Mouse (Mus musculus): ENCODE results near the gene Skil.
A peak's percentile ranks its signal among the peaks of the same experiment; 100 is the strongest.

The Skil gene

DNA sequence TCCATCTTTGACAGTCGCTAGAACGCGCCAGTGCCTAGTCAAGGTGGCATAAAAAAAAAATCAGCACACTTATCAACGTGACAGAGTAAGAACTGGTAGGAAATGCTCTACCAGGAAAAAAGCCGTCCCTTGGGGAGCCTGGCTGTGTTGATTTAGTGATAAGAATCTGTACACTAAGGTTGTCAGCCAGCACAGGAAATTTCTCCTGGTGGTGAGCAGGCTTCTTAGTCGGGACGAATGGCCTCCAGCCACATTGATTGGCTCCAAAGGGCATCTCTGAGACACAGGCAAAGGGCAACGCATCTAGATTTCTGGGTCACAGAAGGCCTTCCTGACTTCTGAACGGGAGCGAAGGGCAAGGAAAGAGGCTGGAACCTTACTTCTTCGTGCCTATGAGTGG, 19.1 kb upstream of the Skil start:
- peak; percentile 93; the same call in 1 of the 2 replicates for TF ChIP-seq GATA4 (IDR thresholded peaks at IDR 0.05; ENCODE audit: insufficient replicate concordance, low read length)

DNA sequence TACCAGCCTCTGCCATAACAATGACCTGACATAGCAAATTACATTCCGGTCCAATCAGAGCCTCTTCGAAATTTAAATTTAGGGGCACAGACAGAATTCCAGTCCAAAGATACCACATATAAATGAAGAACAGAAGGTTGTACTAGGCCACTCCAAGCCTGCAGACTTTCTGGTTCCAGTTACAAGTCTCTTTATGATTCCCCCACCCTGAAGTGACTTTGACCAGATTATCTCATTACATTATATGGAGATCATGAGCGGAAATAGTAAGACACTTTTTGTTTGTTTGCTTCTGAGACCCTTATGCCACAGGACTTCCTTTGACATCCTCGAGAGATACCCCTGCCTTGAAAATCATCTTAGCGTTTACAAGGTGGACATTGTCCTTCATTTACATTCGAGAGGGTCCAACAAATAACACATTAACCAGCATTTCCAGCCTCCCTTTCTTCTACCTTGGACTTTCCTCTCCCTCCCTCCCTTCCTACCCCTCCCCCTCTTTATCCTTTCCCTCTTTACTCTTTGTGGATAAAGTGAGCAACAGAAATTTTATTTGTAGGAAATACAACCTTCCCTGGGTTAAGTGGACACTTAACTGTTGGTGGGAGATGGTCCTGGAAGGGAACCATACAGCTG, 17.7 kb upstream of the Skil start:
- no peak for TF ChIP-seq GATA4 (IDR thresholded peaks at IDR 0.05; ENCODE audit: insufficient replicate concordance, low read length)

DNA sequence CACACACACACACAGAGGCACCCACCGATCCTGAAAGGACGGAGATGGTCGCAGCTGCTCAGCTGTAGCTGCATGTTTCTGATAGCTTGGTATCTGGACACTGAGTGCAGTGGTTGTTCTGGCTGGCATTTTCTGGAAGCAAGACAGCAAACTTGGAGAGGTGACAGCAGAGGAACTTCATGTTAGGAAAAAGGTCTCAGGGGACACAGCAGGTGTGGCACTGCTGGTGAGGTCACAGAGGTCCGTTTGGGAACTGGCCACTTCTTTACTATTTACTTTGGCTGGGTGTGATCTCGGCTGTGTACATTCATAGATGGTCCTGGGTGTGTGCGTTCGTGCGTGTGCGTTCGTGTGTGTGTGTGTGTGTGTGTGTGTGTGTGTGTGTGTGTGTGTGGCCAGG, 15.4 kb upstream of the Skil start:
- no peak for TF ChIP-seq GATA4 (IDR thresholded peaks at IDR 0.05; ENCODE audit: insufficient replicate concordance, low read length)

DNA sequence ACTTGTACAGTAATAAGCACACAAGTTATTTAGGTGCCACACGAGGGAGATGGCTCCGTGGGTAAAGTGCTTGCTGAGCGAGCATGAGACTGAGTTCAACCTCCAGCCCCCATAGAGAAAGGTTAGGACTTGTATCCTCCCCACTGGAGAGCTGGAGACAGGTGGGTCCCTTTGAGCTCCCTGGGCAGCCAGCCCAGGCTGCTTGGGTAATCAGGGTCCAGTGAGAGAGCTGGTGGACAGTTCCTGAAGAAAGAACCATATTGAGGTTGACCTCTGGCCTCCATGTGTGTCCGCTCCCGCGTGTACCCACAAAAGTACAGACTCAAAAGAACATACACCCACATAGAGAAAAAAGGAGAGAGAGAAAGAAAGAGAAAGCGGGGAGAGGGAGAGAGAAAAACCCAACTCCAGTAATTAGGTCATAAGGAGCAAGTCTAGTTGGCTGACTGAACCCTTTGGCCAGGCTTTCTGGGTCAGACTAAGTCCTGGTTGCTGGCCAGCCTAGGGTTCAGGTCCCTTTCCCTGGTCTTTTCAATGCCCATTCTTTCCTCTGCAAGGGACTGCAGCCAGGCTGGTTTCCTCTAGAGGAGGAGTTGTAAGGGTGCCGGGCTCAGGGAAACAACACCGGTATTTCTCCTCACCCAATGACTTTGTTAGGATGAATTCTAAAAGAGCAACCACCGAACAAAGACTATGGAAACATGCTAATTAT, 13.9 kb upstream of the Skil start:
- no peak for TF ChIP-seq GATA4 (IDR thresholded peaks at IDR 0.05; ENCODE audit: insufficient replicate concordance, low read length)

DNA sequence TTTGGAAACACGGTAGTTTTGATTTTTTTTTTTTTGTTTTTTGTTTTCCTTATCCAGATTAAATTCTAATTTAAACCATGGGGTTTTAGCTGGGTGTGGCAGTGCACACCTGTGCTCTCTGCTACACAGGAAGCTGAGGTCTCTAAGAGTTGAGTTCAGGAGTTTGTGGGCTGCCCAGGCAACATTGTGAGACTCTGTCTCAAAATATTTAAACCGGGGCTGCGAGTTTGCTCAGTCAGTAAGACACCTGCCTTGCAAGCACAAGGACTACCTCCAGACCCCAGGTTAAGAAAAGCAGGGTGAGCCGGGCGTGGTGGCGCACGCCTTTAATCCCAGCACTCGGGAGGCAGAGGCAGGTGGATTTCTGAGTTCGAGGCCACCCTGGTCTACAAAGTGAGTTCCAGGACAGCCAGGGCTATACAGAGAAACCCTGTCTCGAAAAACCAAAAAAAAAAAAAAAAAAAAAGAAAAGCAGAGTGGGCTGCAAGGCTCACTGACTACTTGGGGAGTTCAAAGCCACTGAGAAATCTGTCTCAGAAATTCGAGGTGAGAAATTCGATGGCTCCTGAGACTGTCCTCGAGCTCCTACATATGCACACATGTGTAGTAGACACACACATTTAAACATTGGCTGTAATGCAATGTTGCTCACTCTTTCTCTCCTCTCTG, 11.9 kb upstream of the Skil start:
- no peak for TF ChIP-seq GATA4 (IDR thresholded peaks at IDR 0.05; ENCODE audit: insufficient replicate concordance, low read length)

DNA sequence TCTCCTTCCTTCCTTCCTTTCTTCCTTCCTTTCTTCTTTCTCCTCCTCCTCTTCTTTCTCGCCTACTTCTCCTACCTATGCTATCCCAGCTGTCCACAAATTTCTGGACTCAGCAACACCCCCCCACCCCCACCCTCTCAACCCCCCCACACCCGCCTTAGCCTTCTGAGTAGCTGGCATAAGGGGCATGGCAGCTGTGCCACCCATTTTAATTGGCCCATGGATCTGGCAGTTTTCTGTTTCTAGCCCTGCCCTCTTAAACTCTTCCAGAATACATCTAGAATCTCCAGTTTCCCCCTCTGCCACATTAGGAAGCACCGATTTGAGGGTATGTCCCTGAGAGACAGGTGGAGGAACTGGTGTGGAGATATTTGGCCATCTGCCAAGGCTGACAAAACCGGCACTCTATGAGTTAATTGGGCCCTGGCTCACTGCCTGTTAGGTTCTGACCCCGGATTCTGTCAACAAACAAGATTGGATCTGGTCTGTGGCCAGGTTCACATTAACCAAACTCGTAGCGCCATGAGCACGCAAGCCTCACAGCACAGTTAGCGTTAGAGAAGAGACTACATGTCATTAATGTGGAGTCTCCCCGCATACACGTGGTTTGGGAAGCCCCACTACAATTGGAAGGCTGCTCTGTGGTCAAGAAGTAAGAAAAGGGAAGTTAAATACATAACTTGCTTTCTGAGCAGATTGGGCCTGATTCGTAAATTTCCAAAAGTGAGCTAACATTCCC, 11.2 kb upstream of the Skil start:
- TF ChIP-seq GATA4 (IDR thresholded peaks at IDR 0.05; ENCODE audit: insufficient replicate concordance, low read length): no peak

DNA sequence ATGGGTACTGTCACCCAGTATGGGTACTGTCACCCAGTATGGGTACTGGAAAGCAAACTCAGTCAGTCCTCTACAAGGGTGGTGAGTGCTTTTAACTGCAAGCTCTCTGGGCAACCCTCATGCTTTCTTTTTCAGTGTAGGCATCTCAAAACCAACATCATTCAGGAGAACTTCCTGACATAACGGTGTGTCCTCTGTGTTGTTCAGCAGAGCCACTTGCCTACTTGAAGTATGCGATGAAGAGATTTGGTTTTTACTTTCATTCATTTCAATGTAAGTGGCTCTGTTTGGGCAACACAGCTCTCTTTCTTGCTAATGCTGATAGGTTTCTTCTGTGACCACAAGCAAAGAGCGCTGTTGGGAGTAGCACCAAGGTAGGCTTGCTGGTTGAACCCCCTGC, 9.9 kb upstream of the Skil start:
- TF ChIP-seq GATA4 (IDR thresholded peaks at IDR 0.05; ENCODE audit: insufficient replicate concordance, low read length): no peak

- TF ChIP-seq GATA4 (IDR thresholded peaks at IDR 0.05; ENCODE audit: insufficient replicate concordance, low read length): no peak
Measured at GRCm38 (mm10) chr3:31088789-31089775, 5.8 kb upstream of the Skil start.

- no peak for TF ChIP-seq GATA4 (IDR thresholded peaks at IDR 0.05; ENCODE audit: insufficient replicate concordance, low read length)
Measured at GRCm38 (mm10) chr3:31089956-31090355, 4.9 kb upstream of the Skil start.

GRCm38 (mm10) chr3:31093196-31093595, 1.7 kb upstream of the Skil start:
- no peak for TF ChIP-seq GATA4 (IDR thresholded peaks at IDR 0.05; ENCODE audit: insufficient replicate concordance, low read length)

GRCm38 (mm10) chr3:31093627-31094351, 1.1 kb upstream of the Skil start:
- TF ChIP-seq GATA4 (IDR thresholded peaks at IDR 0.05; ENCODE audit: insufficient replicate concordance, low read length): no peak

GRCm38 (mm10) chr3:31095179-31095490, 277 bp downstream of the Skil start:
- no peak for TF ChIP-seq GATA4 (IDR thresholded peaks at IDR 0.05; ENCODE audit: insufficient replicate concordance, low read length)

GRCm38 (mm10) chr3:31095491-31096154, 765 bp downstream of the Skil start:
- TF ChIP-seq GATA4 (IDR thresholded peaks at IDR 0.05; ENCODE audit: insufficient replicate concordance, low read length): no peak
